Mouse (Mus musculus): ENCODE measurements around the gene Gm20683.
A peak's percentile ranks its signal among the peaks of the same experiment; 100 is the strongest.

Gene Gm20683

GRCm38 (mm10) chr17:25840519-25840918 is 1.0 kb downstream of the Gm20683 start:
- no peak for DNase-seq (ENCODE audit: low spot score)

- no peak for DNase-seq (ENCODE audit: low spot score)
These were observed 1.9 kb downstream of the Gm20683 start for GRCm38 (mm10) chr17:25839455-25840235.

- no peak for DNase-seq (ENCODE audit: low spot score)
These were observed 2.7 kb downstream of the Gm20683 start for GRCm38 (mm10) chr17:25838904-25839303.

GRCm38 (mm10) chr17:25837533-25837932 is 4.0 kb downstream of the Gm20683 start:
- no peak for DNase-seq (ENCODE audit: low spot score)

- DNase-seq (ENCODE audit: low spot score), result no peak
These were observed 4.5 kb downstream of the Gm20683 start, which contains the start of gene Rhbdl1 for GRCm38 (mm10) chr17:25837076-25837410. TSS of gene Rhbdl1 (minus strand) at chr17:25837295.

GRCm38 (mm10) chr17:25836397-25837075 is 5.0 kb downstream of the Gm20683 start:
- DNase-seq (ENCODE audit: low spot score), result no peak

GRCm38 (mm10) chr17:25835816-25836215 is 5.7 kb downstream of the Gm20683 start:
- DNase-seq (ENCODE audit: low spot score), result no peak

- DNase-seq (ENCODE audit: low spot score), result no peak
These were observed 6.3 kb downstream of the Gm20683 start for GRCm38 (mm10) chr17:25835301-25835700.

GRCm38 (mm10) chr17:25834595-25835222 is 6.9 kb downstream of the Gm20683 start:
- no peak for DNase-seq (ENCODE audit: low spot score)

GRCm38 (mm10) chr17:25833961-25834594 is 7.5 kb downstream of the Gm20683 start:
- no peak for DNase-seq (ENCODE audit: low spot score)

- peak; percentile 79 for DNase-seq (ENCODE audit: low spot score)
These were observed 8.3 kb downstream of the Gm20683 start, which contains the start of gene Stub1 for GRCm38 (mm10) chr17:25833291-25833663. TSS of gene Stub1 (minus strand) at chr17:25833404.

- peak; percentile 95 for DNase-seq (ENCODE audit: low spot score)
These were observed 8.9 kb downstream of the Gm20683 start for GRCm38 (mm10) chr17:25832436-25833290.

- no peak for DNase-seq (ENCODE audit: low spot score)
These were observed 9.9 kb downstream of the Gm20683 start for GRCm38 (mm10) chr17:25831451-25832281.

- no peak for DNase-seq (ENCODE audit: low spot score)
These were observed 10.6 kb downstream of the Gm20683 start for GRCm38 (mm10) chr17:25830806-25831431.

- DNase-seq (ENCODE audit: low spot score), result no peak
These were observed 11.3 kb downstream of the Gm20683 start for GRCm38 (mm10) chr17:25830200-25830753.

GRCm38 (mm10) chr17:25829558-25830017 is 12.0 kb downstream of the Gm20683 start:
- DNase-seq (ENCODE audit: low spot score), result no peak

- peak; percentile 71 for DNase-seq (ENCODE audit: low spot score)
These were observed 12.6 kb downstream of the Gm20683 start, which contains the start of gene Jmjd8 for GRCm38 (mm10) chr17:25828712-25829557. TSS of gene Jmjd8 (plus strand) at chr17:25828867.

- DNase-seq (ENCODE audit: low spot score), result no peak
These were observed 13.4 kb downstream of the Gm20683 start for GRCm38 (mm10) chr17:25828223-25828594.
